ENCODE assay signal across 22 mouse cellular contexts in genomic region chr4:139503919-139504318, GRCm38 (mm10).
"Had no signal": no experiment of that assay in that cellular context is flagged by ENCODE, and none has a peak within 500 bp of the region (broad histone marks: within the 10 kb centered on the region; RNA-seq: fewer than 3 reads in every experiment).

No protein-coding gene starts in this region.

- H3K9ac ChIP-seq: limb, embryonic 13.5 days; liver, embryonic 12.5 days; liver, embryonic 15.5 days; midbrain, embryonic 13.5 days; neural tube, embryonic 12.5 days; neural tube, embryonic 15.5 days had no signal

- H3K4me1 ChIP-seq: liver, embryonic 12.5 days; liver, embryonic 15.5 days; megakaryocyte, embryonic 14.5 days; midbrain, embryonic 13.5 days; neural tube, embryonic 12.5 days had no signal

- H3K4me3 ChIP-seq: limb, embryonic 10.5 days; limb, embryonic 13.5 days; liver, embryonic 12.5 days; liver, embryonic 15.5 days; midbrain, embryonic 10.5 days; midbrain, embryonic 13.5 days; neural tube, embryonic 12.5 days; neural tube, embryonic 15.5 days had no signal

- H3K4me2 ChIP-seq: limb, embryonic 13.5 days; liver, embryonic 12.5 days; liver, embryonic 15.5 days; midbrain, embryonic 13.5 days; neural tube, embryonic 12.5 days; neural tube, embryonic 15.5 days had no signal

- H3K9me3 ChIP-seq: limb, embryonic 10.5 days; liver, embryonic 15.5 days; midbrain, embryonic 13.5 days; neural tube, embryonic 15.5 days had no signal

- H3K27ac ChIP-seq: limb, embryonic 10.5 days; limb, embryonic 13.5 days; liver, embryonic 12.5 days; liver, embryonic 15.5 days; midbrain, embryonic 10.5 days; midbrain, embryonic 13.5 days; neural tube, embryonic 12.5 days; neural tube, embryonic 15.5 days had no signal

- ATAC-seq: liver, embryonic 12.5 days; midbrain, embryonic 13.5 days; midbrain, embryonic 16.5 days had no signal

- H3K27me3 ChIP-seq: limb, embryonic 13.5 days; liver, embryonic 15.5 days; midbrain, embryonic 13.5 days; neural tube, embryonic 12.5 days; neural tube, embryonic 15.5 days had no signal

- H3K36me3 ChIP-seq: limb, embryonic 10.5 days; limb, embryonic 13.5 days; liver, embryonic 12.5 days; liver, embryonic 15.5 days; midbrain, embryonic 10.5 days; midbrain, embryonic 13.5 days; neural tube, embryonic 12.5 days; neural tube, embryonic 15.5 days had no signal

- DNase-seq: kidney, adult 18-20 months; kidney, adult 9 months; kidney, postnatal 14 days; kidney, postnatal 4 days; liver; lung, adult 2 months; lung, postnatal 14 days; lung, postnatal 4 days; retina, postnatal 1 day; right cerebral cortex, postnatal 25 days; thymus, adult 18-20 months; thymus, postnatal 4 days had no signal
